Mouse (Mus musculus): ENCODE data around the gene Agap1.

The Agap1 gene

GRCm38 (mm10) chr1:89933786-89934185 lies 479.2 kb downstream of the Agap1 start:
- no peak for DNase-seq (ENCODE audit: low spot score in 2 of 2)

- DNase-seq (ENCODE audit: low spot score in 2 of 2) = no peak
These were observed 480.0 kb downstream of the Agap1 start for GRCm38 (mm10) chr1:89934316-89935260.

DNA sequence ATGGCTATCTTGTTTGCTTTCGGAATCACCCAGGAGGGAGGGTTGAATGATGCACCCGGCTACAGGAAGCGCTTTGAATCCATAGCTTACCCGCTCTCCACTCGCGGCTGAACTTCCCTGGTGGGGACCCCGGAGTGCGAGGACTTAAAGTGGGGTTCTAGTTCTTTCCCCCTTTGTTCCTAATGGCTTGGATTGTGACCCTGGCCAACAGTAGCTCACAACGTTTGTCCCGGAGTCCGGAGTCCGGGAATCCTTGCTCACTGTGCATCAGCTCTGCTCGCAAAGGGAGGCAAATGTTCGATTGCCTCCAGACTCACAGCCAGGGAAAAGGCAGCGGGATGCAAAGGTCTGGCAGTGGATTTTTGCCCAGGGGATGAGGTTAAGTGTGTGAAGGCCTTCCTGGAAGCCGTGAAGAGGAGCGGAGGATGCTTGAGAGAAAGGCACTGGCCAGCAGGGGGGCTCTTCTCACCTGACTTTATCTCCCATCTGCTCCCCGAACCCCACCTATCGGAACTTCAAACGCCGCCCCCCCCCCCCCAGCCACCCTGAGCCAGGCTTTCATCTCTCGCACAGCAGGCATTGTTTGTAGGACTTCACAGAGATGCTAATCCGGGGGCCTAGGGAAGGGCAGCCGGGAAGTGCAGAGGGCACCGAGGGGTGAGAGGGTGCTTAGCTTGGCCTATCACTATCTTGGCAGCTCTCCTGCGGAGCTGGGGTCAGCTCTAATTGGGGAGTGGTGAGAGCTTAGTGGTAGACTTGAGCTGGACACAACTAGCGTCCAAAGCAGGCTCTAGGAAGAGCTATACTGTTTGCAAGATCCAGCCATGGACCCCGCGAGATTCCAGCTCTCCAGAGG lies 481.1 kb downstream of the Agap1 start:
- no peak for DNase-seq (ENCODE audit: low spot score in 2 of 2)

DNA sequence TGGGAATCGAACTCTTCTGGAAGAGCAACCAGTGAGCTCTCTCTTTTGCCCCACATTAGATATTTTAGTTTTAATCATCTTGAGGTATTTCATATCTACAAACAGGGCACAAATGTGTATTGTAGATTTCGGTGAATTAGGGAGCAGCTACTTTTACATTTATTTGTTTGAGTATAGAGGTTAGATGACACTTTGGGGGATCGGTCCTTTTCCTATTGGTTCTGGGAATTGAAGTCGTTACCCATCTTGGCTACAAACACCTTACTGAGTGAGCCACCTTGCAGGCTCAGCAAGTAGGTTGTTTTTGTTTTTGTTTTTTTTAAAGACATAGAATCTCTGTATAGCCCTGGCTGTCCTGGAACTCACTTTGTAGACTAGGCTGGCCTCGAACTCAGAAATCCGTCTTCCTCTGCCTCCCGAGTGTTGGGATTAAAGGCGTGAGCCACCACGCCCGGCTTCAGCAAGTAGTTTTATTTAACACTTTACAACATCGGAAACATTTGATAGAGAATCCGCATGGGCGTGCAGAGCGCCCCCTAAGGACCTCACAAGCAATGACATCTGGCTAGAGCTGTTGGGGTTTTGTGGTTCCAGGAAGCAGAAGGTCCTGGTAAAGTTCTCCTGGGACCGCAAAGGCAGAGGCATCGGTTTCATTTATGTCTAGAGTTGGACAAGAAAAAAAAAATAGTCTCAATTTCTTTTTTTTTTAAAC lies 484.4 kb downstream of the Agap1 start:
- DNase-seq (ENCODE audit: low spot score in 2 of 2) = no peak

- no peak for DNase-seq (ENCODE audit: low spot score in 2 of 2)
These were observed 485.0 kb downstream of the Agap1 start for GRCm38 (mm10) chr1:89939596-89939960.

DNA sequence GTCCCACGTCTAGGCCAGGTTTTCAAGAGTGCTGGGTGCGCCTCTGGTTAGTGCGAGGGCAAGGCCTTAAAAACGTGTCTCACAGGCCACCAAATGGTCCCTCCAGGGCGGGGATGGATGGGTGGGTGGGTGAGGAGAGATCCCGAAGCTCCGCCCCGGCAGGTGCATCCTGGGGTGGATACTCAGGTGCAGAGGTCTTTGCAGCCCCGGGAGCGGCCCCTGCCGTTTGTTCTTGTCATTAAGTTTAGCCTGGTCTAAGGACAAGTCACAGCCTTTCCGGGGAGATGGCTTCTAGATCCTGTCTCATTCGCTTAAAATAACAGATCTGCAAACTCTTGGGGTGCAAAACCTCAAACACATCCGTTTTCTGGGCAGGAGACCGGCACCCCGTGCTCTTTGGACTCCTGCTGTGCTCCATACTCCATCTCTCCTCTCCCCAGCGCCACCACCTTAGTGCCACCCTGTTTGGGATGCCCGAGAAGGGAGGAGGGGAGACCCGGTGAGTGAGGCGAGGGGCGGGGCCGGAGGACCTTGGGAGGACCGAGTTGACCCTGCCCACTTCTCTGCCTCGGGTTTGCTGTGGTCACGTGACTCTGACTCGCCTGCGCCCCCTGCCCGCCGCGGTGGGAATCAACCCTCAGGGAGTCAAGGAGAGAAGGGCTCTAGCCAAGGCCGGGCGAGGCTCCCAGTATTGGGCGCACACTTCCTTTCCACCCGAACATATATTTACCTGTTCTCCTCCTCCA lies 485.5 kb downstream of the Agap1 start:
- peak; percentile 66 to 72 for DNase-seq (ENCODE audit: low spot score in 2 of 2)

DNA sequence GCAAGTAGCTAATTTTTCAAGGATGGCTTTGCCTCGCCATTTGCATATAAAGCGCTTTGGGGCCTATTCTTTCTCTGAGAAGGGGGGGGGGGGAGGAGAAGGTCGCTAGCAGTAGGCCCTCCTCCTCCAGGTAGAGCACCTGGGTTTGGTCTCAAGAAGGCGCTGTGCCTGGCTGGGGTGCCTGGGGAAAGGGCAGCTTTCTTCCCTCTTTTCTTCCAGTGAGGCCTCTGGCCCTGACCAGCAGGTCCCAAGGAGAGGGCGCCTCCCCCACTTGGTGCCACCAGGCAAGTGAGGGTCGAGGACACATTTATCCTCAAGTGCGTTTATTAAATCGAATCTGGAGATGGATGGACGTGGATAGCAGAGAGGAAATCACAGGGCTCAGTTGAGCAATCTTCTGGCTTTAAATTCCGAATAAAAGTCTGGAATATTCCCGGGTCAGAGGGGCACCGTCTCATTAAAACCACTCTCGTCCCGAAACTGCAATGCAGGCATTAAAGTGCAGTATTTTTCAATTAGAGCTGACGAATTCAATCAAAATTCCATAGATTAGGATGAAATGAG lies 486.4 kb downstream of the Agap1 start:
- no peak for DNase-seq (ENCODE audit: low spot score in 2 of 2)

- no peak for DNase-seq (ENCODE audit: low spot score in 2 of 2)
These were observed 487.2 kb downstream of the Agap1 start for GRCm38 (mm10) chr1:89941701-89942381.

- DNase-seq (ENCODE audit: low spot score in 2 of 2) = no peak
These were observed 487.9 kb downstream of the Agap1 start for GRCm38 (mm10) chr1:89942395-89942976.

GRCm38 (mm10) chr1:89943202-89943601 lies 488.6 kb downstream of the Agap1 start:
- peak; percentile 73 to 79 for DNase-seq (ENCODE audit: low spot score in 2 of 2)
